Mouse (Mus musculus) spleen, adult 2 months (tissue): ENCODE measurements around the gene Pdzrn3. TPM values are rescaled to one million over a fixed set of nuclear protein-coding genes. Genes with fewer than 3 reads are reported as not detected.

ENCODE experiments used
- DNase-seq, 2 experiments: peaks; one replicate each; pipeline versions ENCODE4 v3.0.0 to v3.0.0-alpha.2; 2012 to 2021; ENCODE audit warnings: low spot score in 2 of 2, low read depth in 1 of 2
- H3K27ac ChIP-seq: fragments of 200-500 bp; 2 replicates; pipeline ENCODE4 v1.5.1; 2012; ENCODE audit warnings: low read length, inconsistent platforms; ENCODE audit not compliant: insufficient read depth
- H3K27me3 ChIP-seq: fragments of 200-500 bp; 2 replicates; pipeline ENCODE4 v1.6.1; 2012; ENCODE audit warnings: mild to moderate bottlenecking, moderate library complexity, low read length, inconsistent platforms; ENCODE audit not compliant: control insufficient read depth, insufficient read depth
- H3K36me3 ChIP-seq: fragments of 200-500 bp; 2 replicates; pipeline ENCODE4 v1.6.1; 2012; ENCODE audit warnings: mild to moderate bottlenecking, low read length, inconsistent platforms; ENCODE audit not compliant: control insufficient read depth, insufficient read depth
- H3K4me1 ChIP-seq: fragments of 200-500 bp; 2 replicates; pipeline ENCODE4 v1.6.1; 2011; ENCODE audit warnings: inconsistent platforms; ENCODE audit not compliant: control insufficient read depth, insufficient read depth, insufficient read length
- H3K4me3 ChIP-seq: fragments of 200-500 bp; 2 replicates; pipeline ENCODE4 v1.5.1; 2011; ENCODE audit warnings: mild to moderate bottlenecking, inconsistent platforms; ENCODE audit not compliant: insufficient read depth, insufficient read length; ENCODE audit errors: extremely low read depth
- CTCF ChIP-seq: fragments of 200-500 bp; IDR thresholded peaks from 2 replicates; pipeline ENCODE4 v1.5.1; 2011; ENCODE audit warnings: mild to moderate bottlenecking, inconsistent platforms; ENCODE audit not compliant: insufficient read depth, insufficient read length, insufficient replicate concordance; ENCODE audit errors: extremely low read depth
- POLR2A ChIP-seq: fragments of 200-500 bp; IDR thresholded peaks from 2 replicates; pipeline ENCODE4 v1.6.1; 2011; ENCODE audit warnings: low read depth, low read length, inconsistent platforms
- WGBS: fragments of 180-500 bp; shearing (Covaris S2); methylation state at CpG from one replicate; pipeline ENCODE4 v1.1.7; 2018; 5-methylcytosine and 5-hydroxymethylcytosine counted together
- polyA plus RNA-seq: library from polyadenylated mRNA; depleted of rRNA; stranded (reverse); fragments of >200 nt; gene quantifications from 2 replicates; pipeline ENCODE4 v1.2.3, GENCODE M21; 2012

Gene Pdzrn3
- polyA plus RNA-seq, 1 experiment, result 1.9 TPM

- TF ChIP-seq POLR2A, result no peak
- no peak for TF ChIP-seq CTCF
- no peak for DNase-seq
- no peaks in the 10 kb centered on the region for H3K27me3 ChIP-seq
- H3K27ac ChIP-seq, result peak overlapping the region; percentile 25; the same call in 1 of the 2 replicates
- no peaks in the 10 kb centered on the region for H3K36me3 ChIP-seq
- WGBS, result 86% methylated on average over 15 of the region's 15 CpGs
- H3K4me1 ChIP-seq, result no peaks in the 10 kb centered on the region
- no peak overlapping the region for H3K4me3 ChIP-seq
Observed at GRCm38 (mm10) chr6:101271378-101272135, 106.1 kb downstream of the Pdzrn3 start.

DNA sequence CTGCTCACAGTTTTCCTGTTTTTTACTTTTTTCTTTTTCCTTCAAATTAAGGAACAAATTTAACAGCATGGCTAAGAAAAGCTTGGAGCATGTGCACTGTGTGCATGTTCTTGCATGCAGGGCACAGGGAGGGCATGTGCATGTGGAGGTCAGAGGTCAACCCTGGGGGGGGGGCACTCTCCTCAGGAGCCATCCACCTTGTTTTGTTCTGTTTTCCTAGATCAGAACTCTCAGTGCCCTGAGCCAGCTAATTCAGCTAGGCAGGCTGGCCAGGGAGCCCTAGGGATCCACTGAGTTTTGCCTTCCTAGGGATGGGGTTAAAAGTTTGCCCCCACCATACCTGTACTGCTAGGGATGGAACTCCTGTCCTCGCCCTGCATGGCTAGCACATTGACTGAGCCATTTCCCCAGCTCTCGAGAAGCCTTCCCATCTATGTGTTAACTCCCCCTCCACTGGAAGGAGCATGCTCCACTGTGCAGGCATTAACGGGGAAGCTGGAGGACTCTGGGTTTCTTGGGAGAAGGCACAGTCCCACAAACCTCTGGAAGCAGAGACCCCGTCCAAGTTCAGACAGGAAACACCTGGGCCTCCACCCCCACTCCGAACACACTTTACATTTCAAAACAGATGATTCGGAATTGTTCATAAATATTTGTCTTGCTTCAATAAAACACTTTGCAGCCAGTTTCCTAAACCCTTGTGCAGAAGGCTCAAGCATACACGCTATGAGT is 107.4 kb downstream of the Pdzrn3 start:
- TF ChIP-seq POLR2A, result no peak
- no peak for TF ChIP-seq CTCF
- H3K27me3 ChIP-seq, result no peaks in the 10 kb centered on the region
- no peak for DNase-seq
- no peaks in the 10 kb centered on the region for H3K4me1 ChIP-seq
- 55% methylated on average over 7 of the region's 7 CpGs for WGBS
- no peak overlapping the region for H3K4me3 ChIP-seq
- no peaks in the 10 kb centered on the region for H3K36me3 ChIP-seq
- H3K27ac ChIP-seq, result no peak overlapping the region

DNA sequence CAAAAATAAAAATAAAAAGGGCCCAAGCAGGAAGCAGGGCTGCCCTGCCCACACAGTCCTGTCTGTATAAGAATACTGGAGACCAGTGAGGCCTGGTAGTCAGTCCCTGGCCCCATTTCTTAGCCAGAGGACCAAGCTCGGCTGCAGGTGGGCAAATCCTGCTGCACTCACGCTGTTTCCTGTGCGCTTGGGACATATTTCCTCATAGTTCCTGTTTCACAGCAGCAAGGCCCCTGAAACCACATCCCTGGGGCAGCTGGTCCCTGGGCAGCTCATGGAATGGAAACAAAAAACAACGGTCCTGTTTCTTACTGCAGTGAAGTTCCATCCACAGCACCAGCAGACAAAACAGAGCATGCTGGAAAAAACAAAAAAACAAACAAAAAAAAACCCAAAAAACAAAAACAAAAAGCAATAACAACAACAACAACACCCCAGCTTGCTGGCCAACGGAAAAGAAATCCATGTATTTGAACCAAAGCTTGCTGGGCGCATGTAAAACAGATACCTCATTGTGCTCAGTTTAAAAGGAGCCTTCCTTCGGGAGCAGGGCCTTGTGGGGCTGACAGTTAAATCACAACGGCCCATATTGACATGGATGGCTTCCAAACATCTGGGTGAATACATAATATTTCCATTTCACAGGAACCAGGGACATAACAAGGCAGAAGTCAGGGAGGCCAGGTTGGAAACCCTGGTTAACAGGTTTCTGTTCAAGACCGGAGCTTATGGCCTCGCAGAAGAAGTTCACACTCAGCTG is 108.2 kb downstream of the Pdzrn3 start:
- TF ChIP-seq POLR2A (no peak), CTCF (no peak)
- H3K4me3 ChIP-seq, result no peak overlapping the region
- DNase-seq, result no peak
- H3K27me3 ChIP-seq, result no peaks in the 10 kb centered on the region
- no peaks in the 10 kb centered on the region for H3K36me3 ChIP-seq
- WGBS, result 44% methylated on average over 10 of the region's 10 CpGs
- H3K27ac ChIP-seq, result no peak overlapping the region
- H3K4me1 ChIP-seq, result no peaks in the 10 kb centered on the region

DNA sequence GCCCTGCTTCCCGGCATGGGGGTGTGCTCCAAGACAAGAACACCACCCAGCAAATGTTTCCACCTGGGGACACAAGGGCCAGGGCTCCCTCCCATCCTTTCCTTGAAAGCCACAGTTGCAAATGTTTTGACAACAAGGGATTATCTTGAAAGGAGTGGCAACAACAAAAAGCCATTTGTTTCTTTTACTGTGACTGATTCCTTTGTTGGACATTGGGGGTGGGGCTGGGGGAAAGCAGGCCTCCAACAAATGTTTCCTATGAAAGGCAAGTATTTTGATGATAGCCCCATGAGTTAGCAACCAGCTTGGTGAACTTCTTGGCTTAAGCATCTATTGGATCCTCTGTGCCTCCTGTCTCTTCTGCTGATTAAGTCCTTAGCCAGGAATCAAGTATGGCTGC is 109.4 kb downstream of the Pdzrn3 start:
- Histone ChIP-seq H3K27me3 (no peaks in the 10 kb centered on the region), H3K4me1 (no peaks in the 10 kb centered on the region), H3K4me3 (no peak overlapping the region), H3K27ac (no peak overlapping the region), H3K36me3 (no peaks in the 10 kb centered on the region)
- TF ChIP-seq CTCF (no peak), POLR2A (no peak)
- no peak for DNase-seq
- 95% methylated on average over 1 of the region's 1 CpGs for WGBS

GRCm38 (mm10) chr6:101266787-101267186 is 110.9 kb downstream of the Pdzrn3 start:
- H3K4me1 ChIP-seq, result no peaks in the 10 kb centered on the region
- DNase-seq, result no peak
- WGBS, result 13% methylated on average over 1 of the region's 1 CpGs
- no peaks in the 10 kb centered on the region for H3K36me3 ChIP-seq
- H3K27me3 ChIP-seq, result no peaks in the 10 kb centered on the region
- no peak for TF ChIP-seq CTCF
- TF ChIP-seq POLR2A, result no peak
- H3K27ac ChIP-seq, result no peak overlapping the region
- no peak overlapping the region for H3K4me3 ChIP-seq

GRCm38 (mm10) chr6:101263544-101263943 is 114.2 kb downstream of the Pdzrn3 start:
- H3K4me3 ChIP-seq, result no peak overlapping the region
- TF ChIP-seq POLR2A (no peak), CTCF (no peak)
- H3K36me3 ChIP-seq, result no peaks in the 10 kb centered on the region
- no peaks in the 10 kb centered on the region for H3K4me1 ChIP-seq
- no peak overlapping the region for H3K27ac ChIP-seq
- WGBS, result 85% methylated on average over 4 of the region's 4 CpGs
- DNase-seq, result no peak
- no peaks in the 10 kb centered on the region for H3K27me3 ChIP-seq
